Mouse (Mus musculus) ES-Bruce4 (cell line): Measurements from ENCODE around the gene Nfrkb. TPM values are rescaled to one million over a fixed set of nuclear protein-coding genes. Genes with fewer than 3 reads are reported as not detected.

Source experiments
- H3K27ac ChIP-seq: 2 replicates; pipeline ENCODE4 v1.5.1; 2012; ENCODE audit warnings: low read length, inconsistent platforms; ENCODE audit not compliant: insufficient read depth
- H3K27me3 ChIP-seq: 2 replicates; pipeline ENCODE4 v1.6.1; 2012; ENCODE audit warnings: mild to moderate bottlenecking, low read length, inconsistent platforms; ENCODE audit not compliant: control insufficient read depth, poor library complexity, insufficient read depth, severe bottlenecking
- H3K36me3 ChIP-seq: 2 replicates; pipeline ENCODE4 v1.6.1; 2012; ENCODE audit warnings: inconsistent platforms, mild to moderate bottlenecking, low read length, moderate library complexity; ENCODE audit not compliant: control insufficient read depth, poor library complexity, insufficient read depth, severe bottlenecking
- H3K4me1 ChIP-seq: one replicate; pipeline ENCODE4 v1.8.1; 2011; ENCODE audit warnings: low read length; ENCODE audit not compliant: control insufficient read depth, insufficient read depth
- H3K4me3 ChIP-seq: 2 replicates; pipeline ENCODE4 v1.5.1; 2011; ENCODE audit warnings: low read depth, mild to moderate bottlenecking, low read length
- H3K9ac ChIP-seq: 2 replicates; pipeline ENCODE4 v1.6.1; 2012; ENCODE audit warnings: low read depth, mild to moderate bottlenecking, inconsistent platforms; ENCODE audit not compliant: poor library complexity, severe bottlenecking
- H3K9me3 ChIP-seq: replicated peaks from 2 replicates; pipeline ENCODE4 v1.6.1; 2012; ENCODE audit warnings: mild to moderate bottlenecking, low read length, inconsistent platforms; ENCODE audit not compliant: control insufficient read depth, poor library complexity, insufficient read depth, severe bottlenecking
- CTCF ChIP-seq: IDR thresholded peaks from one replicate; pipeline ENCODE4 v1.8.1; 2011; ENCODE audit warnings: low read depth, low read length
- EP300 ChIP-seq: IDR thresholded peaks from 2 replicates; pipeline ENCODE4 v1.6.1; 2011; ENCODE audit warnings: low read depth, low read length; ENCODE audit not compliant: insufficient read depth
- POLR2A ChIP-seq: IDR thresholded peaks from one replicate; pipeline ENCODE4 v1.8.1; 2011; ENCODE audit warnings: low read length; ENCODE audit not compliant: insufficient read depth
- polyA plus RNA-seq: library from polyadenylated mRNA; stranded (reverse); fragments of >200 nt; gene quantifications from 2 replicates; pipeline ENCODE4 v1.2.4, GENCODE M21; 2011; ENCODE audit warnings: low read depth; ENCODE audit not compliant: missing spikeins, insufficient read depth, insufficient read length

Gene Nfrkb
- polyA plus RNA-seq, 1 experiment = 26.3 TPM

DNA sequence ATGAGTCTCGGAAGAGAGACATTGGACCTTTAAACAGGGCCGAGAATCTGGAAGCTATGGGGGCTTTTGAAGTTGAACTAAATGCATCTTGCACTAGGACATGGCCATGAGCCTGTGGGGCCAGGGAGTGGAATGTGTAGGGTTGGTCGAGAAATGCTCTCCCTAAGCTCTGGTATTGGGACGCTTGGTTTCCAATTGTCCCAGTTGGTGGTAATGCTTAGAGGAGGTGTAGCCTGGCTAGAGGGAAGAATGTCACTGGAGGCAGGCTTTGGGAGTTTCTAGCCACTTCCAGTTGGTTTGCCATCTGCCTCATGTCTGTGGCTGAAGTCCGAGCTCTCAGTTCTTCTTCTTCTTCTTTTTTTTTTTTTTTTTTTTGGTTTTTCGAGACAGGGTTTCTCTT is 53.3 kb downstream of the Nfrkb start:
- no peak for TF ChIP-seq CTCF
- no peak for TF ChIP-seq POLR2A
- TF ChIP-seq EP300 = no peak
- no peak overlapping the region for H3K4me3 ChIP-seq
- peak overlapping the region; percentile 81 for H3K27ac ChIP-seq

DNA sequence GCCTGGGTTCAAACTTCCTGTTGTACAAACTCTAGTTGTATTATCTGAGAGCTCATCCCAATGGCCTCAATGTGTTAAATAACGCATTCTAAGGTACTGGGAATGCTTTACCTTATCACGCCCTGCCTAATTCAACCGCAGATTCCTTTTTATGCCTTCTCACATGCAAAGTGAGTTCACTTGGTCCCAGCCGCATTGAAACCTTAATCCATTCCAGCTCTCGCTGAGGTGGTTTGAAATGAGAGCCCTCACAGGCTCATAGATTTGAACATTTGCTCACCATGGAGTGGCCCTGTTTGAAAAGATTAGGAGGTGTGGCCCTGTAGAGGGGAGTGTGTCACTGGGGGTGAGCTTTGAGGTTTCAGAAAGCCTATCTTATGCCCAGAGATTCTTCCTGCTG is 54.4 kb downstream of the Nfrkb start:
- Histone ChIP-seq H3K9ac (no peak overlapping the region), H3K27me3 (no peaks in the 10 kb centered on the region), H3K36me3 (no peaks in the 10 kb centered on the region), H3K9me3 (no peaks in the 10 kb centered on the region), H3K4me3 (no peak overlapping the region), H3K4me1 (peaks cover 1% of the 10 kb centered on the region), H3K27ac (peak overlapping the region; percentile 81)
- TF ChIP-seq EP300 = no peak
- no peak for TF ChIP-seq CTCF
- TF ChIP-seq POLR2A = no peak

More for the DNA sequence above, 53.3 kb downstream of the Nfrkb start:
- peaks cover 1% of the 10 kb centered on the region for H3K4me1 ChIP-seq
- H3K27me3 ChIP-seq = no peaks in the 10 kb centered on the region
- no peak overlapping the region for H3K9ac ChIP-seq
- no peaks in the 10 kb centered on the region for H3K36me3 ChIP-seq
- no peaks in the 10 kb centered on the region for H3K9me3 ChIP-seq

DNA sequence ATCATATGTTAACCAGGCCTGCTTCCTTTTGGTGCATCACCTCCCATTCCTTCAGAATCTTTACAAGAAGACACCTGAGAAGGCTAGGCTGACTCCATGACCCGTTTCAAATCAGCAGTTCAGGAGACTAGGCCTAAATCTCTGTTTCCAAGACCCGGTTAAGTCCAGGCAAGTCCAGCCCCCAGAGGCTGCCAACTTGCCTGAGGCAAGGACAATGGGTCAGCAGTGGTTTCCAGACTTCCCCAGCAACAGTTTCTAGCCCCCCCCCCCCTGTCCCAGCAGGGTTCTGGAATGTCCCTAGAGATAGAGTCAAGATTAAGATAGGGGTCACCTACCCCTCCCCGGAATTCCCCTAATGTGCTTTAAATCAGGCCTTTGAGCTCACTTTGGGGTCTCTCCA is 55.5 kb downstream of the Nfrkb start:
- Histone ChIP-seq H3K9ac (no peak overlapping the region), H3K36me3 (no peaks in the 10 kb centered on the region), H3K27me3 (no peaks in the 10 kb centered on the region), H3K4me1 (peaks cover 1% of the 10 kb centered on the region), H3K9me3 (no peaks in the 10 kb centered on the region), H3K27ac (peak overlapping the region; percentile 81), H3K4me3 (no peak overlapping the region)
- TF ChIP-seq EP300 (peak; percentile 91), POLR2A (no peak)

DNA sequence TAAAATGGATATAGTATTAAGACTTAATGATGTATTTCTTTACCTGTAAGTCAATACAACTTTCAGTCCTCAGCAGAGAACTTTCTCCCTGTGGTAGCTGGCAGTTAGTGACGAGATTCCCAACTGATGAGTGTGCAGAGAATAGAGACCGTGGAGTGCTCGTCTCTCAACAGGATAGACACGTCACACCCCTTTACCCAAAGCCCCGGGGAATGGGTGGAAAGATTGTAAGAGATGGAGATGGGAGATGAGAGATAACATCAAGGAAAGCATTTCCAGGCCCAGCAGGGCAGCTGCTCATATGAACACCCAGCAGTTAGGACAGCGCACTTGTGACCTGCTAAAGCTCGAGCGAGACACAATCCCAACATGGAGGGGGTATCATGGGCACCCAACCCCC is 58.2 kb downstream of the Nfrkb start:
- H3K4me3 ChIP-seq = 0 out of 2 replicates have a peak overlapping the region, but pooled peaks have one; percentile 4
- peaks cover 1% of the 10 kb centered on the region for H3K4me1 ChIP-seq
- H3K36me3 ChIP-seq = no peaks in the 10 kb centered on the region
- TF ChIP-seq POLR2A = no peak
- no peak for TF ChIP-seq CTCF
- TF ChIP-seq EP300 = no peak
- H3K9ac ChIP-seq = no peak overlapping the region
- no peaks in the 10 kb centered on the region for H3K9me3 ChIP-seq
- no peak overlapping the region for H3K27ac ChIP-seq
- H3K27me3 ChIP-seq = no peaks in the 10 kb centered on the region

DNA sequence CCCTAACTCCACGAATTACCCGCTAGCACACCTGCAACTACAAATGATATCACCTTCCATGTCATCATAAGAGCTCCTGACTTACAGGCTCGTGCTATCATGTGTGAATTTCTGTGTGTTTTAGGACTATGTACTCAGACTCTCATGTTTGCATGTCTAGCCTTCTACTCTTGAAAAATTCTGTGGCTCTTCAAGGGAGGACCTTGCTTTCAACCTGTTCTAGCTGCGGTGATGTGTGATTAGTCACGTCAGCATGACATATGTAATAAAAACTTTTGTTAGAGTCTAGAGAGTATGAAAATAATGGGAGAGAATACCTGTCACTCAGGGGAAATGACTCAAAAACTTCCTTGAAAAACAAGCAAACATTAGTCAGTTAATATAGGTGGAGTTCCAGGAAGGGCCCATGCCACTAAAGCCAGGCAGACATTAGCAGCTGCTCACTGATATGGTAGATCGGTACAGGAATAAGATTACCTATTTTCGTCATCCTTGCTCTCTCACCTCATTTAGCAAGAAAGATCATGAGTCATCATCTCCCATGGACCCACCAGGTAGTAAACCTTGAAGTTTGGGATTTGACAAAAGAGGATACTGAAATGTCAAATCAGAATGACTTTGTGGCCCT is 63.3 kb downstream of the Nfrkb start:
- H3K4me3 ChIP-seq = no peak overlapping the region

DNA sequence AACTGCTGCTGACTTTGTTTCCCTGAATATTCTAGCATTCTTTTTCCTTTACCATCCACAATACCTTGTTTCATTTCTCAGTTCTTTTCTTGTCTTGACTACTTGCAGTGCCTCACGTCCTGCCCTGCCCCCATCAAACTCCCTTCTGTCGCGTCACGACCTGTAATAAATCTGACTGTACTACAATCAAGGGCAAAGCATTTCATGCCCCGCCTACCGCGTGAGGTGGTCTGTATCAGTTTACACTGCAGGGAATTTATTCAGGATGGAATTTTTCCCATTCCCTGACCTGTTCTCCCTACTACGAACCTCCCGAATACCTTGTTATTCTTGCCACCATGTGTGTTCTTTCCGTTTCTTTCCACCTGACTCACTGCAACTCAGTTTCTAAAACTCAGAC is 66.2 kb downstream of the Nfrkb start:
- no peak overlapping the region for H3K27ac ChIP-seq
- no peak for TF ChIP-seq POLR2A
- TF ChIP-seq EP300 = no peak
- no peak for TF ChIP-seq CTCF
- no peaks in the 10 kb centered on the region for H3K27me3 ChIP-seq
- H3K36me3 ChIP-seq = no peaks in the 10 kb centered on the region
- no peak overlapping the region for H3K9ac ChIP-seq
- H3K9me3 ChIP-seq = no peaks in the 10 kb centered on the region
- no peaks in the 10 kb centered on the region for H3K4me1 ChIP-seq
- no peak overlapping the region for H3K4me3 ChIP-seq

More for the DNA sequence above, 63.3 kb downstream of the Nfrkb start:
- Histone ChIP-seq H3K9ac (0 out of 2 replicates have a peak overlapping the region, but pooled peaks have one; percentile 24), H3K36me3 (no peaks in the 10 kb centered on the region), H3K4me1 (no peaks in the 10 kb centered on the region), H3K27ac (no peak overlapping the region), H3K27me3 (no peaks in the 10 kb centered on the region), H3K9me3 (no peaks in the 10 kb centered on the region)
- TF ChIP-seq POLR2A (no peak), EP300 (no peak), CTCF (no peak)
